Mouse (Mus musculus): ENCODE measurements around the gene Hist1h3b.
"Not testable (repeated sequence)": the region's sequence is repeated elsewhere in the genome, so short reads cannot be mapped to it uniquely, and the experiment has no call there.

The Hist1h3b gene

DNA sequence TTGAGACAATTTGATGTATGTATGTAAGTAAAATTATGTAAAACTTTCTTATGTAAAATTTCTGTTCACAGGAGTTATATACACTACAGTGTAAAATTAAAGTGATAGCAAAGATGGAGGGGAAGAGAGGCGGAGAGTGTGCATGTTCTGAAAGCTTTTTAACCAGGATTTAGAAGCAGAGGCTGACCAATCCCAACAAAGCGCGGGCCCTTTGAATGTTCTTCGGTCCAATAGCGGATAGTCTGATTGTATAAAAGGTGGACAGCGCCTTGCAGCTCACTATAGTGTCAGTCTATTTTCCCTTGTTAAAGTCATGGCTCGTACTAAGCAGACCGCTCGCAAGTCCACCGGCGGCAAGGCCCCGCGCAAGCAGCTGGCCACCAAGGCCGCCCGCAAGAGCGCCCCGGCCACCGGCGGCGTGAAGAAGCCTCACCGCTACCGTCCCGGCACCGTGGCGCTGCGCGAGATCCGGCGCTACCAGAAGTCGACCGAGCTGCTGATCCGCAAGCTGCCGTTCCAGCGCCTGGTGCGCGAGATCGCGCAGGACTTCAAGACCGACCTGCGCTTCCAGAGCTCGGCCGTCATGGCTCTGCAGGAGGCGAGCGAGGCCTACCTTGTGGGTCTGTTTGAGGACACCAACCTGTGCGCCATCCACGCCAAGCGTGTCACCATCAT, at the start of gene Hist1h3b:
Hist1h3b (plus strand) TSS at position 201 of the 675 bp plus-strand sequence.
- DNase-seq (ENCODE audit: extremely low spot score, low read depth, low spot score), result peak; percentile 92

DNA sequence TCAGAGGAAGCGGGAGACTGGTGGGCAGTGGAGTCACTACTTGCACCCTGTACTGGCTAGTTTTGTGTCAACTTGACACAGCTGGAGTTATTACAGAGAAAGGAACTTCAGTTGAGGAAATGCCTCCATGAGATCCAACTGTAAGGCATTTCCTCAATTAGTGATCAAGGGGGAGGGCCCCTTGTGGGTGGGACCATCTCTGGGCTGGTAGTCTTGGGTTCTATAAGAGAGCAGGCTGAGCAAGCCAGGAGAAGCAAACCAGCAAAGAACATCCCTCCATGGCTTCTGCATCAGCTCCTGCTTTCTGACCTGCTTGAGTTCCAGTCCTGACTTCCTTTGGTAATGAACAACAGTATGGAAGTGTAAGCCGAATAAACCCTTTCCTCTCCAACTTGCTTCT, 49.3 kb upstream of the Hist1h3b start:
- not testable (repeated sequence) for DNase-seq (ENCODE audit: extremely low spot score, low read depth, low spot score)

DNA sequence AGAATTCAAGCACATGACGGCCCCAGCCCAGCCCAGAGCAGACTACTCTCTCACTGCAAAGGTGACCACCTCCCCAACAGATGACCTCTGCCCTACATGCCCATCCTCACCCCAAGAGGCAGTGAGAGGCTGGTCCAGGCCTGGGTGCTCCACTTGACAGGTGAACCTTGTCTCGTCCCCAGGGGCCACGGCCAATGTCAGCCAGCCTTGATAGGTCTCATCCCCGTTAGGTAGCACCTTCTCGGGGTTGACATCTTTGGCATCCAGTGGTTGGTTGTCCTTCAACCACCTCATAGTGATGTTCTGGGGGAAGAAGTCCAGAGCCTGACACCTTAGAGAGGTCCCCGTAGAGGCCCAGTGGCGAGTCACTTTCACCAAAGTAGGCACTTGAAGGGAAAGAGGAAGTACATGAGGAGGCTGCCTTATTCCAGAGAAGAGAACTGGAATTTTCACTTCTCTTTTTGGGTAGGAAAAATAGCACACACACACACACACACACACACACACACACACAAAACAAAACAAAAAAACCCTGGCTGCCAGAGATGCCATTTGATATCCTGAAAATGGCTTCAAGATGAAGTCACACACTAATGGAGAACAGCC, 46.2 kb upstream of the Hist1h3b start:
- DNase-seq (ENCODE audit: extremely low spot score, low read depth, low spot score), result no peak

DNA sequence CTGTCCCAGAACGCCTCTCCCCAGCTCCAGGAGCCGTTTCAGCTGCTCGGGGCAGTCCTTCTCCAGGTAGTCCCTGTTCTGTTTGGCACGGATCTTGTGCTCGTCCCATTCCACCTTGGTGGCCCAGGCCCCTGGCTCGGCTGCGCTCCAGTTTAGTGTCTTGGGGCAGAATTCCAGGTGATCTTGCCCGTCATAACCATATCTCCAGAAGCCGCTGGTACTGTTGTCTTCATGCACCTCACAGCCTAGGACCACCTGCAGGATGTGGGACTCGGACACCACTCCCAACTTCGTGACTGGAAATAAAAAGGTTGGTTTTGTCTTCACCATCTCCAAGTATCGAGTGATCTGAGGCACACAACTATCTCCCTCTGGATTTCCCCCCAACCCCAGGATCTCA, 45.3 kb upstream of the Hist1h3b start:
- no peak for DNase-seq (ENCODE audit: extremely low spot score, low read depth, low spot score)

DNA sequence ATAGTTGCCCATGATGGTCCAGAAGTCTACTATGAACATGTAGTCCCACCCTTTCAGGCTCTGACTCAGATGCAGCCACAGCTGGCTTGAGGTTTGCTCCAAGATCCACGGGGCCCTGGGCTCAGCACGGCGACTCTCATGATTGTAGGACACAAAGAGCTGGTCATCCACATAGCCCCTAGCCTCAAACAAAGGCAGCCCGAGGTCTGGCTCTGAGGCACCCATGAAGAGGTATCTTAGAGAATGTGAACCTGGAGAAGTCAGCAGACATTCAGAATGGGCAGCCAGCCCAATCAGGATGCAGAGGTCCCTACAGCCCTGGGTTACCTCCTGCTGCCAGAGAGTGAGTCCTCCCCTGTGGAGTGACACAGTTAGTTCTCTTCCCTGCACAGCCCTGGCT, 44.0 kb upstream of the Hist1h3b start:
- DNase-seq (ENCODE audit: extremely low spot score, low read depth, low spot score), result no peak

DNA sequence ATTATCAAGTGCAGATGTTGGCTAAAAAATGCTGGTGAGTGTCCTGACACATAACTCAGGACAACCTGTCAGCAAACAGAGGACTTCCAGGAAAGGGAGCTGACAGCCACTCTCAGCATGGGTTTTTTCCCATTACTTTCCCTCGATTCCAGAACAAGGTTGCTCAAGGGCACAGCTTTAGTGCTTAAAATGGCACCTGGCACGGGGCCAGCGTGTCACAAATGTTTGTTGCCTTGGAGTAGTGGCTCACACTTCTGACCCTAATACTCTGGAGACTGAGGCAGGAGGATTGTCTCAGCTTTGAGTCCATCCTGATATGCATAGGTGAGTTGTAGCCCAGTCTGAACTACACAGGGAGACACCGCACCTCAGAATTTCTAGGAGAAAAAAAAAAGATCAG, 43.4 kb upstream of the Hist1h3b start:
- no peak for DNase-seq (ENCODE audit: extremely low spot score, low read depth, low spot score)

DNA sequence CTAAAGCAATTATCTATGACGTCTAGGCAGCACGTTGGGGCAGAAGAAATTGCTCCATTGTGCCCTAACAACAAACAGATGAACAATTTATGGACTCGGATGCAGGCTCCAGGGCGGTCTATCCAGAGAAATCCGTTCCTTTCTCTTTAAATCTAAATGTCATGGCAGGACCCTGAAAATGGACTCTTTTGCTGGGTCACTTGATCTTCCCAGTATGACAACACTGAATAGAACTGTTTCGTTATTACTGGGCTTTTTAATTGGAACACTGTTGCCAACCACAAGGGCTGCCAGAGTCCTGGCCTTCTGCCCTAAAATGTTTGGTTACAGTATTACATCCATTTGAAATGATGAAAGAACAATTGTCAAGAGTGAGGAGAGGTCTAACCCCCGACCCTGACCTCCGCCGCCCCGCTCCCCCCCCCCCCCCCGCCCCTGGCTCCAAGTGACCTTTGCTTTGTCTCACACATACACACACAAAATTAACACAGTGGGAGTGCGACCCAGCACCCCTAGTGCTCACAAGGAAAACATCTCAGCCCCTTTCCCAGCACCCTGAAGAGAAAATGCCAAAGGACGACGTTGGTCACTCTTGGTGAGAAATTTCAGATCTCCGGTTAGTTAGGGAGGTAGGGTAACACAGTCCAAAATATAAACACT, 42.2 kb upstream of the Hist1h3b start:
- no peak for DNase-seq (ENCODE audit: extremely low spot score, low read depth, low spot score)

DNA sequence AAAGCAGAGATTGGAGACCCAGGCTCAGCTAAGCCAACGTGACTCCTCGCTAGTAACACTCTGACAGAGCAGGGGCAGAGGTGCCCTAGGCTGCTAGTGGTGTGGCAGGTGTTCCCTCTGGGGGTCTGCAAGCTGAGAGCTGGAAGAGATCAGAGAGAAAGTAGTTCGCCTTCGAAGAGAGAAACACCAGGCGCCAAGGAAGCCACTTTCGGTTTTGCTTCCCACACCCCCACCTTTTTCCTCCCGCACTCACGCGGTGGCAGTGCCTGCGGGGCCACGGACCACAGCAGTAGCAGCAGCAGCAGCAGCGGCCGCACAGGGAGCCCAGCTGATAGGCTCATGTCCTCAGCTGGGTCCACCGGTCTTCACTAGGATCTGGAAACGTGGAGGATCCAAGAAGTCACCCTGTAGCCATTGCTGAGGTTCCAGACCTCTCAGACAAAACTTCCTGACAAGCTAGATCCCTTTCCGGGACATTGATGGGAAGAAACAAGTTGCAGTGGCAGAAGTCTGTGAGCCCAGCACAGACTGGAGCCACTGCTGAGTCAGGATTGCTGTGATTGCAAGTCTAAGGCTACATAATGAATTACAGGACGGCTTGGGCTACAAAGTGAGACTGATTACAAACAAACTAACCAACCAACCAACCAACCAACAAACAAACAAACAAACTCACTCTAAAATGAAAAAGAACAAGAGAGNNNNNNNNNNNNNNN, 41.5 kb upstream of the Hist1h3b start, which contains the start of gene Hfe:
Hfe (minus strand) TSS at position 481 of the 716 bp plus-strand sequence.
- no peak for DNase-seq (ENCODE audit: extremely low spot score, low read depth, low spot score)

DNA sequence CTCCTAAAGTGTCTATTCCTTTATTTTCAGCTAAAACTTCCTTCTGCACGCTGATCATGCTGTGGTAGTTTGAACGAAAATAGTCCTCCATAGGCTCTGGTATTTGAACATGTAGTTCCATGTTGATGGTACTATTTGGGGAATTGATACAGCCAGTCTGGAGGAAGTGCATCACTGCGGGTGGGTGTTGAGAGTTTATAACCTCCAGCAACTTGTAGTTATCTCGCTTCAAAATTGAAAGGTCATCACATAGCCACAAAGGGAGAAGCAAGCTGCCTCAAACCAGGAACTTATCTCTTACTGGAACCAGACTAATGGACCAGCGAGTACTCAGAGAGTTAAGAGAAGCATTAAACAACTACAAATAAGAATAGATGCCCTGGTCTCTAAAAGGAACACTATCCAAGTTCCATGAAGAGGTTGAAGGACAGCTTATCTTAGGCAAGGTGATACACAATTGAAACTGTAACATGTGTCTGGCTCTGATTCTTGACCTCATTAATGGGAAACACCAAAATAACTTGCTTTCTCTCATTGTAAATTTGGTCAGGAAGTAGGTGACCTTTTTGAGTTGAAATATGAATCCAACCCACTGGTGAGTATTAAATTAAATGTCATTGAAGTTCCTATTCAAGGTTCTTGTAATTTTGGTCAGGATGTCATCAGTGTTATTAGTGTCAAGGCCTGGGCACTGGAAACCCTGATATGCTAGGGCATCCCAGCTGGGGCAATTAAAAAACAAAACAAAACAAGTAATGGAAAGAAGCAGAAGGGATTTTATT, 35.6 kb upstream of the Hist1h3b start:
- DNase-seq (ENCODE audit: extremely low spot score, low read depth, low spot score), result no peak

DNA sequence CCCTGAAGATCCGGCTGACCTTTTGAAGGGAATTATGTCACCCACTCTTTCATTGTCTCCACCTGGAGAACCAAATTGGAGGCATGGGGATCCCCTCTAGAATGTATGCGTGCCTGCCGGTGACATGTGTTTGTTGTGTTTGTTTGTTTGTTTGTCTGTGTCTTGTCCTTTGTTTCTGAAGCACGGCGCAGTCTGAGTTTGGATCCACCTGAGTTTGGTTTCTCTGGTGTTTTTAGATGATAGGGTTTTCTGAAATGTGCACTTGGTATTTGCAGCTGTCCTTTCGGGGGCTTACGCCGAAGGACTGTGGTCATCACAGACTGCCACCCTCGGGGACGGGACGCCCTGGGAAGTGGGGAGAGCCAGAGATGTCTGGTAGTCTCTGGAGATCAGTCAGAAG, 34.9 kb upstream of the Hist1h3b start:
- DNase-seq (ENCODE audit: extremely low spot score, low read depth, low spot score), result no peak

DNA sequence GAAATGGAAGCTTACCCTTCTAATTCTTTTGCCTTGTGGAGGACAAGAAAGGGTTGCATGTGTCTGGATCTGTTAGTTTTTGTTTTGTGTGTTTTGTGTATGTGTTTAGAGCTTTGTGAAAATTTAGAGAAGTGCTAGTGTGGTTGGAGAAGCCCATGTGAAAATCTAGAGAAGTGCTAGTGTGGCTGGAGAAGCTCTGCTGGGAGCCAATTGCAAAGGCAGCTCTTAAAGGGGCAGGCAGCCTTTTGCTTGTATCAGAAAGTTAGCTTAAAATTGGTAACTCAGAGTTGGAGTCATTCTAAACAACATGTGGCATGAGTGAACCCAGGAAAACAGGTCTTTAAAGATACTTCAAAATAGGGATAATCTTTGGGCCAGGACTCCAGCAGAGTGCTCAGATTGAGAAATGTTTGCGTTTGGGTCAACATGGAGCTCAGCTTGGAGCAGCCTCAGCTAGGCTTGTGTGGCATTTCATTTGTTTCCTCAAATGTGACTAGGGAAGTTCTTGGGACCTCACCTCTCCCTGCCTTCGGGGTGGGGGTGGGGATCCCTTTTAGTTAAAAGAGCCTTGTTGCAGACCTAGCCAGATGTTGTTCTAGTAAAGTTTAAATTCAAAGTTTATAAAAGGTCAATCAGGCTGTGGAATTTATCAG, 34.3 kb upstream of the Hist1h3b start:
- DNase-seq (ENCODE audit: extremely low spot score, low read depth, low spot score), result not testable (repeated sequence)

DNA sequence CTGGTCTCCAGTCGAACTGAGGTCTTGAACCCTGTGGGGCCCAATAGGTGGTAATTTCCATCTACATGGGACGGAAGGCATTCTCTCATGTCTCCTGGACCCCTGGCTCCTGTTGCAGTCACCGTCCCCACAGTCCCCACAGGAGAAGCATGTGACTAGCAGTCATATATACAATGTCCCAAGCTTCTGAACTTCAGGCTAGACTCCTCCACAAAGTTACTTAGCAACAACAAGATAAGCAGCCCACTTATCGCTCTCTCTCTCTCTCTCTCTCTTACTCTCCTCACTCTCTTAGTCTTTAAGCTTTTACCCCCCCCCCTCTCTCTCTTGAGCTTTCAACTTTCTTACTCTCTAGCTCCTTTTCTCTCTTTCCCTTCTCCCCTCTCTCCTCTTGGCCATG, 27.8 kb upstream of the Hist1h3b start:
- no peak for DNase-seq (ENCODE audit: extremely low spot score, low read depth, low spot score)

DNA sequence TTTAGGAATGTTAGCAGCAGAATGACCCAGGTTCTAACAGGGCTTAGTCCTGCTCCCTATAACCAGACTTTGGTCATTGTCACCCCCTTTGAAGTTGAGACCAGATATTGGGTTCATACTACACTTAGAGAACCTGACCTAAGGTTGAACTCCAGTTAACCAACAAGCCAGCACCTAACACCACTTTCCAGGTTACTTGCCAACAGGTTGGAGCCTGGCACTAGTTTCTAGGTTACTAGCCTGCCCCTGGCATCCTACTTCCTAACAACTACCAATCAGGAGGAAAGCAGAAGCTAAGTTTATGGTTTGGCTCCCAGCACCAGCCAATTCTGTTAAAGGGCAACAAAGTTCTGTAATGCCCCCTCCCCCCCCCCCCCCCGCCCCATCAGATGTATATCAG, 26.9 kb upstream of the Hist1h3b start:
- DNase-seq (ENCODE audit: extremely low spot score, low read depth, low spot score), result no peak

DNA sequence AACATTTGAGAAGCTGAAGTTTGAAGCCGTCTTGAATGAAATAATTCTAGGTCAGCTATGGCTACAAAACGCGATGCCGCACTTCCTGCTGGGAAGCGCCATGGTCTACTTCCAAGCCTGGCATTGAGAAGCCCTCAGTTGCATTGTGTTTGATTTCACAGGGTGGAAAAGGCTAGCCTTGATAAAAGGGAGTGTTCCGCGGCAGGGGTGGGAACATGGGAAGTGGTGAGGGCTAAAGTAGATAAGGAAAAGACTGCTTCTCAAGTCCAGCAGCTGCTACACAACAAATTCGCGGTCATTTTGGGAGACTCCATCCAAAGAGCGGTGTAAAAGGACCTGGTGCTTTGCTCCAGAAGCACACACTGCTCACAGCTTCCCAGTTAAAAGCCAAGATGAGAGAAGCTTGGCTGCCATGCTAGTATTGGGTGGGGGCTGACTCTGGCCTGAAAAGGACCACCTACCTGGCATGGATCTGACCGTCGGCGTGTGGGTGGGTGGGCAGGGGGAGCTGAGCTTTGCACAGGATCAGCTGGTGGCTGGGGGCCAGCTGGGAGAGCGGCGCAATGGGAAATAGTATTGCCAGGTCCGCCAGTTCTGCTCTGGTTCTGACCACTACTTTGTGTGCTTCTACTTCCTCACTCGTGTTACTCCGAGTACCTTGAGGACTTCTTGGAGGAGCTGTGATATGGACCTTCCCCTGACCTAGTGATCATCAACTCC, 23.4 kb upstream of the Hist1h3b start:
- no peak for DNase-seq (ENCODE audit: extremely low spot score, low read depth, low spot score)

DNA sequence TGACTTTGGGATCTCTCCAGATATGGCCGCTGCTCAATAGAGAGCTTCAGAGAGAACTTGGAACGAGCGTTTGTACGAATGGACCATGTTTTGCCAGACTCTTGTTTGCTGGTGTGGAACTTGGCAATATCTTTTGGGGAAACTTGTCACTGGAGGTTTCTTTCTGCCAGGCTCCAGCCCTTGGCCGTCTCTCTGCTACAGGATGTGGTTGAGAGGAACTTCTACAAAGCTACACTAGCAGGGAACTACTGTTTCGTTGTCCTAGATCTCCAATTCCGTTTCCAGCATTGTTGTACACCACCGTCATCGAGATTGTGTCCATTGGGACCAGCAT, 22.9 kb upstream of the Hist1h3b start:
- DNase-seq (ENCODE audit: extremely low spot score, low read depth, low spot score), result no peak

DNA sequence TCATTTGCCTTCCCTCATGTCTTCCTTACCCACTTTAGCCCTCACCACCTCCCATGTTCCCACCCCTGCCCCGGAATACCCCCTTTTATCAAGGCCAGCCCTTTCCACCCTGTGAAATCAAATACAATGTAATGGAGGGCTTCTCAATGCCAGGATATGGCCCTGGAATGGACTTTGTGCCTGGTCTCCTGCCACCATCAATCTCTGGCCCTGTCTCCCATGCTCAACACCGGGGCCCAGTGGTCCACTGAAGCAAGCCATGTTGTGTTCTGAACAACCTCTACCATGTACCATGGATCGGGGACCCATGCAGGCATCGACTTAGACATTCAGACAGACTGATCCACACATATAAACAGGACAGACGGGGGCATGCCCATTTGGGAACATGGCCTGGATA, 22.4 kb upstream of the Hist1h3b start:
- no peak for DNase-seq (ENCODE audit: extremely low spot score, low read depth, low spot score)

DNA sequence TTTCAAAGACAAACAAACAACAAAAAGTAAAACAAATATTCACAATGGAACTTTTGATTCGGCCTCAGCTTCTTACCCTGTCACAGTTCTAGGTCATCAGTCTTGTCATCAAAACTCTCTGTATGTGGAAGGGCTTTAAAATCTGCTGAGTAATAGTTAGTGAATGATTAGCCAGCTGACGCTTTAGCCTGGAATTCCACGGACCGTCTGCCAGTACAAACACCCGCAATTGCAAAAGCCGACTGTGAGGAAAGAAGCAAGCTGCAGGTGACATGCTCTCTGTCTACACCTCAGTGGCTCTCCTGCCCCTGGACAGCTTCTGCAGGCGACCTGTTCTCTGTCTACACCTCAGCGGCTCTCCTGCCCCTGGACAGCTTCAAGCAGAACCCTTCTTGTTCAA, 21.6 kb upstream of the Hist1h3b start:
- DNase-seq (ENCODE audit: extremely low spot score, low read depth, low spot score), result no peak

DNA sequence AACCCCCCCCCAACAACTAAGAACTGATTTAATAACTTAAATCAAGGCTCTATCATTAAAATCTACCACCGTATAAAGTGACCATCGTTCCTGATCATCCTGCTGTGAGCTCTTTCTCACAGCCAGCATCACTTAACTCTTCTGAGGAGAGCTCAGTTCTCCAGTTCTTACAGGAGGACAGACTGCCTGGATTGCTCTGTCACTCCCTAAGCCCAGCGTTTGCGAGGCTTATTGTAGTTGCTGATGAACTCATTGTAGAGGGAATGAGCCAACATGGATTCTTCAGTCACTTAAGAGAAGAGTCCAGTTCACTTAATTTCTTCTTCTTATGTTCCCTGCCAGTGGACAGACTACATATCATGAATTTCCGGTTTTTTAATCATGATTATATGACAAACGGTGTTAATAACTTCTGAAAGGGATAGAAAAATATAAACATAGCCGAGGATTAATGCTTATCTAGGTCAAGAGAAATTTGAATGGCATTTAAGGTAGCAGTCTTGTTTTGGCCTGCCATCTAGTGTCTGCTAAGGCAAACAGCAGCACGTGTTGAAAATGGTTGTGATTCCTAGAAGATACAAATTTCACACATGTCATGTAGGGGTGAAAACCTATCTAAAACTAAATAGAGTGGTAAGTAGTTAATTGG, 19.8 kb upstream of the Hist1h3b start:
- no peak for DNase-seq (ENCODE audit: extremely low spot score, low read depth, low spot score)

DNA sequence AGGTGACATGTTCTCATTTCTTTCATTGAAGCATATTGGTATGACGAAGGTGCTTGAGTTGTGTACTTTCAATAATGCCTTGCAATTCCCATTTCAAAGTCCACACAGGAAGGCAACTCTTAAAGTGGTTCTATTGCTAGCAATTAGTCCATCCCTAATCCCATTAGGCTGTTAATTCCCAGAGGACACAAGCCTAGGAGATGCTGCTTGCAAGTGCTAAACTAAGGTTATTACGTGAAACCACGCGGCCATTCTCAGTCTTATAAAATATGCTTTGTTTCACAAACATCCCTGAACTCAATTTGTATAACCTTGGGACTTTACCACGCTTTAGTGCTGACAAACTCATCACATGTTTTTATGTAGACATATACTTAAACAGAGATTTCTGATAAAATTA, 15.0 kb upstream of the Hist1h3b start:
- DNase-seq (ENCODE audit: extremely low spot score, low read depth, low spot score), result no peak
